Mouse (Mus musculus): ENCODE measurements around the gene Ncoa7. TPM values are rescaled to one million over a fixed set of nuclear protein-coding genes. Genes with fewer than 3 reads are reported as not detected.
A peak's percentile ranks its signal among the peaks of the same experiment; 100 is the strongest.

The Ncoa7 gene
- total RNA-seq (2021): 100 to 1,000 TPM in 1 of 2 experiments, 10 to 100 TPM in 1; 99.7 to 105 TPM

- DNase-seq: peak; percentile 79 to 82
Observed at GRCm38 (mm10) chr10:30802681-30803586, at the start of gene Ncoa7. Gene Ncoa7, minus strand, starts transcription at chr10:30803326.

- no peak for DNase-seq
Observed at GRCm38 (mm10) chr10:30845101-30845825, 42.1 kb upstream of the Ncoa7 start.

GRCm38 (mm10) chr10:30844191-30845010 is 41.3 kb upstream of the Ncoa7 start:
- peak in 1 of 2 experiments; percentile 4 for DNase-seq

GRCm38 (mm10) chr10:30843438-30844190 is 40.5 kb upstream of the Ncoa7 start:
- peak; percentile 24 to 33 for DNase-seq

GRCm38 (mm10) chr10:30842643-30843437 is 39.7 kb upstream of the Ncoa7 start, which contains the start of gene Hey2:
Gene Hey2, minus strand, starts transcription at chr10:30842801.
- DNase-seq: peak; percentile 98 to 99

GRCm38 (mm10) chr10:30842228-30842627 is 39.1 kb upstream of the Ncoa7 start:
- no peak for DNase-seq

- DNase-seq: no peak
Observed at GRCm38 (mm10) chr10:30840824-30841223, 37.7 kb upstream of the Ncoa7 start.

GRCm38 (mm10) chr10:30838188-30838587 is 35.1 kb upstream of the Ncoa7 start:
- no peak for DNase-seq

- no peak for DNase-seq
Observed at GRCm38 (mm10) chr10:30825049-30825448, 21.9 kb upstream of the Ncoa7 start.

GRCm38 (mm10) chr10:30810967-30811293 is 7.8 kb upstream of the Ncoa7 start:
- DNase-seq: peak; percentile 71 to 84

GRCm38 (mm10) chr10:30810247-30810966 is 7.3 kb upstream of the Ncoa7 start:
- no peak for DNase-seq

GRCm38 (mm10) chr10:30803587-30804253 is 594 bp upstream of the Ncoa7 start:
- peak in 1 of 2 experiments; percentile 16 for DNase-seq

GRCm38 (mm10) chr10:30802033-30802432 is 1.1 kb downstream of the Ncoa7 start:
- DNase-seq: peak in 1 of 2 experiments; percentile 27

GRCm38 (mm10) chr10:30799713-30800450 is 3.2 kb downstream of the Ncoa7 start:
- DNase-seq: no peak

- no peak for DNase-seq
Observed at GRCm38 (mm10) chr10:30796469-30797261, 6.5 kb downstream of the Ncoa7 start.

GRCm38 (mm10) chr10:30791016-30791415 is 12.1 kb downstream of the Ncoa7 start:
- DNase-seq: no peak

GRCm38 (mm10) chr10:30789521-30789920 is 13.6 kb downstream of the Ncoa7 start:
- no peak for DNase-seq

GRCm38 (mm10) chr10:30788340-30788721 is 14.8 kb downstream of the Ncoa7 start:
- DNase-seq: no peak

All from layer of hippocampus, postnatal 36 days (tissue).